Mouse (Mus musculus) hindbrain, embryonic 11.5 days (tissue): ENCODE results near the gene Lrp6. TPM values are rescaled to one million over a fixed set of nuclear protein-coding genes. Genes with fewer than 3 reads are reported as not detected.

Experiments used
- ATAC-seq: fragments of 200-750 bp; cut with Nextera tagmentation; 2 replicates; pipeline ENCODE4 v1.8.0; 2017; ENCODE audit warnings: mild to moderate bottlenecking, moderate TSS enrichment, moderate library complexity; ENCODE audit not compliant: low FRiP score
- DNase-seq: peaks from one replicate; pipeline ENCODE4 v3.0.0-alpha.2; 2015; ENCODE audit warnings: low spot score
- H3K27ac ChIP-seq: fragments of 300-500 bp; sonication (generic); 2 replicates; pipeline ENCODE4 v1.5.1; 2014; ENCODE audit warnings: mild to moderate bottlenecking, low read depth, low read length
- H3K27me3 ChIP-seq: fragments of 300-500 bp; sonication (generic); 2 replicates; pipeline ENCODE4 v1.6.1; 2014; ENCODE audit warnings: mild to moderate bottlenecking, low read length, moderate library complexity, mixed read lengths; ENCODE audit not compliant: control insufficient read depth, insufficient read depth
- H3K36me3 ChIP-seq: fragments of 300-500 bp; sonication (generic); 2 replicates; pipeline ENCODE4 v1.6.1; 2014; ENCODE audit warnings: mild to moderate bottlenecking, low read length, moderate library complexity, mixed read lengths; ENCODE audit not compliant: control insufficient read depth, insufficient read depth
- H3K4me1 ChIP-seq: fragments of 300-500 bp; sonication (generic); replicated peaks from 2 replicates; pipeline ENCODE4 v1.6.1; 2014; ENCODE audit warnings: low read length, mixed read lengths; ENCODE audit not compliant: control insufficient read depth, insufficient read depth
- H3K4me2 ChIP-seq: fragments of 300-500 bp; sonication (generic); replicated peaks from 2 replicates; pipeline ENCODE4 v1.6.1; 2014; ENCODE audit warnings: mild to moderate bottlenecking, low read depth, low read length
- H3K4me3 ChIP-seq: fragments of 300-500 bp; sonication (generic); 2 replicates; pipeline ENCODE4 v1.5.1; 2014; ENCODE audit warnings: low read depth, low read length
- H3K9ac ChIP-seq: fragments of 300-500 bp; sonication (generic); 2 replicates; pipeline ENCODE4 v1.6.1; 2014; ENCODE audit warnings: low read depth, low read length
- H3K9me3 ChIP-seq: fragments of 300-500 bp; sonication (generic); 2 replicates; pipeline ENCODE4 v1.6.1; 2016; ENCODE audit warnings: low read length; ENCODE audit not compliant: control insufficient read depth
- WGBS: fragments of 180-500 bp; shearing (Covaris S2); extraction: QIAGEN DNeasy Blood & Tissue Kit; methylation state at CpG from one replicate; pipeline ENCODE4 v1.1.7; 2014; 5-methylcytosine and 5-hydroxymethylcytosine counted together
- polyA plus RNA-seq: library from polyadenylated mRNA; unstranded; fragments of >200 nt; fragmentation: Nextera tagmentation; extraction: Ambion mirVana; gene quantifications from 2 replicates; pipeline ENCODE4 v1.2.1, GENCODE M21; 2014

Lrp6 gene
- polyA plus RNA-seq, 1 experiment from 2014 or later, result 37.1 TPM

DNA sequence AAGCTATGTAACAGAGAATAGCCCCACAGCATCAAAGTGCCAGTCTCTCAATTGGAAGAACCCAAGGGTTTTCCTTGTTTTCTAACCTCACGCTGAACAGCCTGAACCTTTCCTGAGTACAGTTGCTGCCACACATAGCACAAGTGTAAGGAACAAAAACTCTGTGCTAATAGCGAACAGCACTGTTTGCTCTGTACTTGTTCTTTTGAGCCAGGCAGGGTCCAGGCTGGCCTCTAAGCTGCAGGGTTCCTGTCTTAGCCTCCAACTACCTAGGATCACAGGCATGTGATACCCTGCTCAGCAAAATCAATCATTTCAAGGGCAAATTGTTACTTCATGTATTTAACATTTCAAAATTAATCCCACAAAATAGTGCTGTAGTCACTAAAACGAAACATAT, 7.1 kb downstream of the Lrp6 start:
- Histone ChIP-seq H3K9me3 (no peaks in the 10 kb centered on the region), H3K27ac (no peak overlapping the region), H3K9ac (no peak overlapping the region), H3K4me1 (no peaks in the 10 kb centered on the region), H3K4me2 (no peak overlapping the region), H3K36me3 (no peaks in the 10 kb centered on the region), H3K27me3 (no peaks in the 10 kb centered on the region), H3K4me3 (no peak overlapping the region)
- ATAC-seq (no peak), DNase-seq (no peak)
- 69% methylated on average over 3 of the region's 3 CpGs for WGBS

DNA sequence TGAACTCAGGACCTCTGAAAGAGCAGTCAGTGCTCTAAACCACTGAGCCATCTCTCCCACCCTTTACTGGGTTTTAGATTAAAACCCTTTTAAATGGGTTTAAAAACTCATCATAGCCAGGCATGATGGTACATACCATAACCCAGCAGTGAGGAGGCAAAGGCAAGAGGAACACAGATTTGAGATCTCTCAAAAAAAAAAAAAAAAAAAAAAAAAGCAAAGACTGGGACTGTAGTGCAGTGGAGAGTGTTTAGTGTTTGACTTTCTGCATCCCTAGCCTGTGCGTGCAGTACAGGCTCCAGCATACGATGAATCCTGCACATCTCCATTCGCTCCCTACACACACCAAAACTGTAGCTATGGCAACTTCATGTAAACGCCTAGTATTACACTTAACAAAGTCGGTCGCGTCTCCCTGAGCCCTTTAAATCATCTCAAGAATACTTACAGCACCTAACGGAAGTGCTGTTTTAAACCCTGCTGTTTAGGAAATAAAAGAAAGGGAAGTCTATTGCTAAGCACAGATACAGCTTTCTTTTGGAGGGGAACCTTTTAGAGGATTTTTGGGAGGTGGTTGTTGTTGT, 8.1 kb downstream of the Lrp6 start:
- WGBS, result 71% methylated on average over 8 of the region's 8 CpGs
- no peak overlapping the region for H3K27ac ChIP-seq
- H3K9me3 ChIP-seq, result no peaks in the 10 kb centered on the region
- no peaks in the 10 kb centered on the region for H3K36me3 ChIP-seq
- ATAC-seq (no peak), DNase-seq (no peak)
- no peak overlapping the region for H3K4me2 ChIP-seq
- H3K4me3 ChIP-seq, result no peak overlapping the region
- H3K9ac ChIP-seq, result no peak overlapping the region
- no peaks in the 10 kb centered on the region for H3K27me3 ChIP-seq
- no peaks in the 10 kb centered on the region for H3K4me1 ChIP-seq

DNA sequence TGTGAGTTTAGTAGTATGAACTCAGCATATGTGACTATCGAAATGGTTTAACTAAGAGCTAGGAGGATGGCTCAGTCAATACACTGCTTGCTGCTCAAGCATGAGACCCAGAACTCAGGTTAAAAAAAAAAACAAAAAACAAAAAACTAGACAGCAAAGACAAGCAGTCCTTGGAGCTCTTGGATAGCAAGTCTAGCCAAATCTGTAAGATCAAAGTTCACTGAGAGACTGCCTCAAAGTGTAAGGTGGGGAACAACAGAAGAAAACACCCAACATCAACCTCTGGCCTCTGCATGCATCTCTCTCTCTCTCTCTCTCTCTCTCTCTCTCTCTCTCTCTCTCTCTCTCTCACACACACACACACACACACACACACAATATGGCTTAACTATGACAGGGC, 9.7 kb downstream of the Lrp6 start:
- Histone ChIP-seq H3K9me3 (no peaks in the 10 kb centered on the region), H3K4me2 (no peak overlapping the region), H3K27me3 (no peaks in the 10 kb centered on the region), H3K4me3 (no peak overlapping the region), H3K36me3 (no peaks in the 10 kb centered on the region), H3K4me1 (no peaks in the 10 kb centered on the region), H3K9ac (no peak overlapping the region), H3K27ac (no peak overlapping the region)
- 93% methylated on average over 1 of the region's 1 CpGs for WGBS
- ATAC-seq (no peak), DNase-seq (no peak)

DNA sequence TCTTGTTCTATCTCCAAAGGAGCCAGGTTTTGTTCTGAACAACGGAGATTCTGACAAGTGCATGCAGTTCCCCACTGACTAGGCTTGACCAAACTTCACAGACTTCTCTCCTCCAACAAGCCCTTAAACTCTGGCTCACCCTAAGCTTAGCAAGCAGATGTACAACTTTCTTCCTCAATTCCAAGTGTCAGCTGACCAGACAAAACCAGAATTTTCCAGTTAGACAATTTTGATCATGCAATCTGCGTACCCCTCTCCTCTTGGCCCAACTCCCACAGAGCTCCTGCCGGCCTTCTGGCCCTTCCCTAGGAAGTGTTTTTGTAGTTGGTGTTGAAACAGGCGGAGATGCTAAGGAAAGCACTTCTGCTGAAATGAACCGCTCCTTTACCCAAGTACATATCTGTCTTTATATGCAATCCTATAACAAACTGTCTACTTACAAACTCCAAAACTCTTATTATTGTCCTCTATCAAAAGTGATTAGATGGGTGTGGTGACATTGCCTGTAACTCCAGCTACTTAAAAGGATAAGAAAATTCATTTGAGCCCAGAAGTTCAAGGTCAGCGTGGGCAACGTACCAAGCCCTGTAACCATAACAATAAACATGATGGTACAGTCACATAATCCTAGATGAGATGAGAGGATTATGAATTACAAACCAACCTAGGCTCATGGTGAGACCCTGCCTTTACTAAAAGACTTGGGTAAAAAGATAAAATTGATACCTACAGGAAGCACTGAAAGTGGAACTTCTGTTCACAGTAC, 10.4 kb downstream of the Lrp6 start:
- no peaks in the 10 kb centered on the region for H3K4me1 ChIP-seq
- no peak overlapping the region for H3K4me2 ChIP-seq
- no peak overlapping the region for H3K27ac ChIP-seq
- ATAC-seq, result no peak
- no peak overlapping the region for H3K4me3 ChIP-seq
- 79% methylated on average over 7 of the region's 7 CpGs for WGBS
- H3K9ac ChIP-seq, result no peak overlapping the region
- H3K9me3 ChIP-seq, result no peaks in the 10 kb centered on the region
- H3K36me3 ChIP-seq, result no peaks in the 10 kb centered on the region
- no peak for DNase-seq
- H3K27me3 ChIP-seq, result no peaks in the 10 kb centered on the region

DNA sequence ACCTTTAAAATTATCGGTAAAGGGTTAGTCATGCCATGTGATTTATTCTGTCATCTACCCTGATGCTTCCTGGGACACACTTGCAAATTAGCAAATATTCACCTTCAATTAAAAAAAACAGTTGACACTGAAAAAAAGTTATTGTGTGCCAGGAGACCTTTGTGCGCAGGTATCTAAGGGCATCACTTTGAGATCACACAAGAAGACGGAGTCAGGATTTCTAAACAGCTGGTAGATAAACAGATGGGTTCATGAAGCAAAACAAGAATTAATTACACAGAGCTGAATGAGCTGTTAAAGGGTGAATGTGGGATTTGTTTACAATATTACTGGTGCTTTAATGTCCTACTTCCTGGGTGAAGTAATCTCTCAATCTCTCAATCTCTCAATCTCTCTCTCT, 11.6 kb downstream of the Lrp6 start:
- no peak overlapping the region for H3K9ac ChIP-seq
- H3K27ac ChIP-seq, result no peak overlapping the region
- H3K4me3 ChIP-seq, result no peak overlapping the region
- WGBS, result 86% methylated on average over 3 of the region's 3 CpGs
- DNase-seq, result no peak
- no peak for ATAC-seq
- no peaks in the 10 kb centered on the region for H3K36me3 ChIP-seq
- no peak overlapping the region for H3K4me2 ChIP-seq
- H3K9me3 ChIP-seq, result no peaks in the 10 kb centered on the region
- no peaks in the 10 kb centered on the region for H3K4me1 ChIP-seq
- no peaks in the 10 kb centered on the region for H3K27me3 ChIP-seq

DNA sequence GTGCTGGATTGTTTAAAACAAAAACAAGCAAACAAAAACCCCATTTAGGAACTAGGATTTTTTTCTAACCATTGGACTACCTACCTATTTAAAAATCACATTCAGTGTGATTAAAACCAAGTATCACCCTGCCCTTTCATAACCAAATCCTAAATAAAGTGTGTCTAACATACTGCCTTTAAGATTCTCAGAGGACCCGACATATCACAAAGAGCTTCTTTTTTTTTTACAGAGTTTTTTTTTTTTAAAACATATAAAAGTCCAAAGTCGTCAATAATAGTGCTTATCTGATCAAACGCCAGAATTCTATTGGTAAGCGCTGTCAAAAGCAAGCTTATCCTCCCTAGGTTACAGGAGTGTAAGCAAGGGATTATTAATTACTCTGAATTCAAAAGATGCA, 12.5 kb downstream of the Lrp6 start:
- 89% methylated on average over 4 of the region's 4 CpGs for WGBS
- no peaks in the 10 kb centered on the region for H3K36me3 ChIP-seq
- H3K4me3 ChIP-seq, result no peak overlapping the region
- ATAC-seq (no peak), DNase-seq (no peak)
- no peaks in the 10 kb centered on the region for H3K27me3 ChIP-seq
- H3K9me3 ChIP-seq, result no peaks in the 10 kb centered on the region
- no peak overlapping the region for H3K4me2 ChIP-seq
- H3K27ac ChIP-seq, result no peak overlapping the region
- no peaks in the 10 kb centered on the region for H3K4me1 ChIP-seq
- H3K9ac ChIP-seq, result no peak overlapping the region

DNA sequence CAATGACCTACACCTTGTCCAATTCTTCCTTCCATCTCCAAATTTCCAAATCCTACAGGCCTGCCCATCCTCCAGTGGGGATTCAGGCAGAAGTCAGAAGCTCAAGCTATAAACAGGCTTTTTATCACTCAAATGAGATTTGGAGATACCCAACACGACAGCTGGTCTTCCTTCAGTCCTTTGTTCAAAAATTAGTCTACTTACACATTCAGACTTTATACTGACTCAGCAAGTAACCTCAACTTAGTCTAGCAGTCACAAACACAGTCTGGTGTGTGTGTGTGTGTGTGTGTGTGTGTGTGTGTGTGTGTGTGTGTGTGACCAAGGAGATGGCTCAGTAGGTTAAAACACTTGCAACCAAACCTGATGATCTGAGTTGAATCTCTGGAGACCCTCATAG, 15.8 kb downstream of the Lrp6 start:
- 81% methylated on average over 1 of the region's 1 CpGs for WGBS
- no peaks in the 10 kb centered on the region for H3K9me3 ChIP-seq
- no peak overlapping the region for H3K9ac ChIP-seq
- no peaks in the 10 kb centered on the region for H3K27me3 ChIP-seq
- ATAC-seq, result no peak
- H3K4me1 ChIP-seq, result no peaks in the 10 kb centered on the region
- H3K36me3 ChIP-seq, result no peaks in the 10 kb centered on the region
- no peak for DNase-seq
- no peak overlapping the region for H3K4me3 ChIP-seq
- no peak overlapping the region for H3K27ac ChIP-seq
- H3K4me2 ChIP-seq, result no peak overlapping the region

DNA sequence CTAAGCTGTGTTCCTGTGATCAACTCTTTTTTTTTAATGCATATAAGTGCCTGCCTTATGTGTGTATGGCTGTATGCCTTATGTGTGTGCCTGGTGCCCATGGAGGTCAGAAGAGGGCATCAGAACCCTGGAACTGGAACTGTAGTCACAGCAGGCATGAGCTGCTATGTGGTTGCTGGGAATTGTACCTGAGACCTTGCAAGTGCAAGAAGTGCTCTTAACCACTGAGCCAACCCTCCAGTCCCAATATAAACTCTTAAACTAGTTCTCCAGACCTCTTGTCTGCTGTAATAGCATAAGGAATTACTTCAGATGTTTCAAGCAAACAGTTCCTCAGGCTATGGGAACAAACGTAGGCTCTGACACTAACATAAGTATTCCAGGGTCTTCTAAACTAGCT, 16.4 kb downstream of the Lrp6 start:
- Histone ChIP-seq H3K4me1 (no peaks in the 10 kb centered on the region), H3K4me3 (no peak overlapping the region), H3K27me3 (no peaks in the 10 kb centered on the region), H3K4me2 (no peak overlapping the region), H3K9me3 (no peaks in the 10 kb centered on the region), H3K36me3 (no peaks in the 10 kb centered on the region), H3K9ac (no peak overlapping the region), H3K27ac (no peak overlapping the region)
- DNase-seq, result no peak
- WGBS, result 89% methylated on average over 1 of the region's 1 CpGs
- no peak for ATAC-seq

DNA sequence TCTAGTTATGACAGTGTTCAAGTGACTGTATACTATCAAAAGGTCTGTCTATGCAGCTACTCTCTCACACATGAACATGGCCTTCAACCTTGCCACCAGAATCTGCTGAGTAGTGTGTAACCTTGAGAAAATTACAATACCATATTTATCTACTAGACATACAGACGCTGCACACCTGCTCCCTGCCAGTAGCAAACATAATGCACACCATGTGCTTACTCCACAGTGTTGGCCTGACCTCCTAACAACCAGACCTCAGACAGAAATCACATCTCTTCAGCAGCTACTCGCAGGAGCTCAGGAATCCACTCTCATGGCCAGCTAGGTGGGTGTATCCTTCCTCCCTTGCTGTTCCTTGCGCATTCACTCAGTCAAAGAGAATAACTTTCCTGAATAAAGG, 21.9 kb downstream of the Lrp6 start:
- Histone ChIP-seq H3K4me1 (no peaks in the 10 kb centered on the region), H3K4me2 (no peak overlapping the region), H3K4me3 (no peak overlapping the region), H3K9ac (no peak overlapping the region), H3K27ac (no peak overlapping the region), H3K27me3 (no peaks in the 10 kb centered on the region), H3K36me3 (no peaks in the 10 kb centered on the region), H3K9me3 (no peaks in the 10 kb centered on the region)
- 83% methylated on average over 3 of the region's 3 CpGs for WGBS
- ATAC-seq (no peak), DNase-seq (no peak)
